Mouse (Mus musculus) kidney, adult 2 months (tissue): ENCODE data around the gene Klhdc9.

ENCODE experiments used
- CTCF ChIP-seq: fragments of 200-500 bp; conservative IDR thresholded peaks from 2 replicates; pipeline ENCODE4 v1.5.1; 2011; ENCODE audit warnings: low read depth, mild to moderate bottlenecking, control low read depth, low read length, moderate library complexity, mixed read lengths; ENCODE audit not compliant: insufficient read depth, insufficient read length
- POLR2A ChIP-seq: fragments of 200-500 bp; IDR thresholded peaks from one replicate; pipeline ENCODE4 v1.6.1; 2011; ENCODE audit warnings: low read depth, low read length, control low read depth

DNA sequence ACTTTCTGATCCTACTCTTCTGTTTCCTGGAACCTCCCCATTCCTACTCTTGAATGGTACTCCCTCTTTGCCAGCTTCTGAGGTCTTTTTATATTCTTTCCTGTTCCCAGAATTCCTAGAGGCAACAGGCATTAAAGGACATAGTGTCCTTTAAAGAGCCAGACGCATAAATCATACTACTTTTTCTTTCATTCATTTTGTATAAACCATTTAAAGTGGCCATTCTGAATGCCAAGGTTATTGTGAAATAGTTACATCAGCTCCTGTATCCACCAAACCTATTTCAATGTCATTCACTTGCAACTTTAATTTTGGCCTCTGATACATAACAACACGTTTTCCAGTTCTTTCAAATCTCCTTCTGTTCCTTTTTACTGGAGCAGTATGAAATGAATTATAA is 51.3 kb downstream of the Klhdc9 start:
- TF ChIP-seq POLR2A (no peak), CTCF (no peak)
